ENCODE assay signal across 14 mouse cellular contexts in genomic region chr2:160915821-160916610, GRCm38 (mm10). TPM values are rescaled to one million over a fixed set of nuclear protein-coding genes. Genes with fewer than 3 reads are reported as not detected.
DNase-seq lines count a peak whose midpoint lies in the region; ATAC-seq and TF ChIP-seq lines count a peak whose summit lies in the region.
"Had no signal": no experiment of that assay in that cellular context is flagged by ENCODE, and none has a peak within 500 bp of the region (broad histone marks: within the 10 kb centered on the region; RNA-seq: fewer than 3 reads in every experiment).

No protein-coding gene starts in this region.

- no peak; the same call in 1 of the 2 replicates for ATAC-seq in lung, embryonic 14.5 days (ENCODE audit: insufficient read depth)
- no peak for ATAC-seq in embryonic facial prominence, embryonic 13.5 days (ENCODE audit: insufficient number of reproducible peaks, insufficient read depth, low FRiP score, low TSS enrichment, low read depth)
- peak; percentile 11; the same call in 1 of the 2 replicates for ATAC-seq in stomach, embryonic 15.5 days (ENCODE audit: insufficient read depth, low FRiP score, low read depth)
- ATAC-seq in megakaryocyte progenitor cell, adult 5-6 weeks (replicated peaks; ENCODE audit: poor library complexity), result no peak
- ATAC-seq: activated CD4-positive, CD25-positive, alpha-beta regulatory T cell, adult 4 months; hindbrain, embryonic 16.5 days had no signal

- no peaks in the 10 kb centered on the region for H3K9me3 ChIP-seq in lung, embryonic 14.5 days (ENCODE audit: low read depth, low read length)
- no peaks in the 10 kb centered on the region for H3K9me3 ChIP-seq in embryonic facial prominence, embryonic 13.5 days
- no peaks in the 10 kb centered on the region for H3K9me3 ChIP-seq in stomach, embryonic 15.5 days

- H3K36me3 ChIP-seq in lung, embryonic 14.5 days (ENCODE audit: insufficient read depth), result no peaks in the 10 kb centered on the region
- H3K36me3 ChIP-seq in embryonic facial prominence, embryonic 13.5 days, result no peaks in the 10 kb centered on the region
- H3K36me3 ChIP-seq in stomach, embryonic 15.5 days, result no peaks in the 10 kb centered on the region

- no peak for TF ChIP-seq CTCF in lung, embryonic 14.5 days (IDR thresholded peaks at IDR 0.05; ENCODE audit: low read depth)

- peak; percentile 57 for DNase-seq in lung, embryonic 14.5 days
- no peak for DNase-seq in lung, postnatal 36 days
- peak; percentile 43 for DNase-seq in cerebellum, adult 8-10 months
- DNase-seq in adrenal gland, postnatal 25 days, result no peak
- DNase-seq: heart, postnatal 14 days; kidney, postnatal 14 days; lung, adult 18-20 months; thymus, adult 2 months had no signal

- no peak overlapping the region for H3K4me3 ChIP-seq in lung, embryonic 14.5 days (ENCODE audit: low read depth, low read length)
- H3K4me3 ChIP-seq in embryonic facial prominence, embryonic 13.5 days, result no peak overlapping the region
- no peak overlapping the region for H3K4me3 ChIP-seq in stomach, embryonic 15.5 days (replicated peaks)
- H3K4me3 ChIP-seq: erythroblast, embryonic 14.5 days had no signal

- 0 out of 2 replicates have a peak, but pooled peaks cover 4% of the 10 kb centered on the region for H3K4me1 ChIP-seq in lung, embryonic 14.5 days (ENCODE audit: insufficient read depth)
- H3K4me1 ChIP-seq in embryonic facial prominence, embryonic 13.5 days, result peaks cover 51% of the 10 kb centered on the region
- peaks cover 9% of the 10 kb centered on the region; the same call in 1 of the 2 replicates for H3K4me1 ChIP-seq in stomach, embryonic 15.5 days

- H3K27me3 ChIP-seq in lung, embryonic 14.5 days (ENCODE audit: insufficient read depth, low read length), result peaks cover 18% of the 10 kb centered on the region
- H3K27me3 ChIP-seq in embryonic facial prominence, embryonic 13.5 days, result peaks cover 35% of the 10 kb centered on the region
- peaks cover 23% of the 10 kb centered on the region; the same call in 1 of the 2 replicates for H3K27me3 ChIP-seq in stomach, embryonic 15.5 days (replicated peaks)

- H3K4me2 ChIP-seq in lung, embryonic 14.5 days, result no peak overlapping the region
- no peak overlapping the region for H3K4me2 ChIP-seq in embryonic facial prominence, embryonic 13.5 days
- no peak overlapping the region for H3K4me2 ChIP-seq in stomach, embryonic 15.5 days

- peak overlapping the region; percentile 55 for H3K27ac ChIP-seq in lung, embryonic 14.5 days (ENCODE audit: low read depth)
- H3K27ac ChIP-seq in embryonic facial prominence, embryonic 13.5 days, result peak overlapping the region; percentile 60
- H3K27ac ChIP-seq in stomach, embryonic 15.5 days, result peak overlapping the region; percentile 52; the same call in 1 of the 2 replicates

- 44% methylated on average over 13 of the region's 13 CpGs for WGBS in lung, embryonic 14.5 days
- WGBS in embryonic facial prominence, embryonic 13.5 days, result 70% methylated on average over 13 of the region's 13 CpGs
- 54% methylated on average over 13 of the region's 13 CpGs for WGBS in stomach, embryonic 15.5 days

- H3K9ac ChIP-seq in lung, embryonic 14.5 days, result no peak overlapping the region
- H3K9ac ChIP-seq in embryonic facial prominence, embryonic 13.5 days, result no peak overlapping the region
- no peak overlapping the region for H3K9ac ChIP-seq in stomach, embryonic 15.5 days

RNA-seq across cellular contexts. Expression of gene Emilin3, which starts 3.9 kb away (rescaled TPM):
- polyA plus RNA-seq in lung, embryonic 14.5 days (2014; fragmentation: Nextera tagmentation; extraction: Ambion mirVana), result 10.6 and 14.0 TPM in 2 replicates
- 25.0 and 27.0 TPM in 2 replicates for polyA plus RNA-seq in embryonic facial prominence, embryonic 13.5 days (2015; fragmentation: Nextera tagmentation; extraction: Ambion mirVana)
- 28.0 and 34.6 TPM in 2 replicates for polyA plus RNA-seq in stomach, embryonic 15.5 days (2015; fragmentation: Nextera tagmentation; extraction: Ambion mirVana)
- total RNA-seq in megakaryocyte progenitor cell, adult 5-6 weeks (2015), result not detected in 2 replicates
- not detected in 2 replicates for total RNA-seq in megakaryocyte progenitor cell, adult 5-6 weeks (2017)
- not detected in 2 replicates for total RNA-seq in adrenal gland, postnatal 25 days (2021)
- polyA plus RNA-seq: activated CD4-positive, CD25-positive, alpha-beta regulatory T cell, adult 4 months; erythroblast, embryonic 14.5 days had no signal

RNA-seq across cellular contexts. Expression of gene Lpin3, which starts 35.5 kb away (rescaled TPM):
- 1.5 and 2.5 TPM in 2 replicates for polyA plus RNA-seq in lung, embryonic 14.5 days (2014; fragmentation: Nextera tagmentation; extraction: Ambion mirVana)
- 2.1 and 2.4 TPM in 2 replicates for polyA plus RNA-seq in embryonic facial prominence, embryonic 13.5 days (2015; fragmentation: Nextera tagmentation; extraction: Ambion mirVana)
- 8.2 and 9.3 TPM in 2 replicates for polyA plus RNA-seq in stomach, embryonic 15.5 days (2015; fragmentation: Nextera tagmentation; extraction: Ambion mirVana)
- total RNA-seq in megakaryocyte progenitor cell, adult 5-6 weeks (2015), result not detected in 2 replicates
- not detected in 2 replicates for total RNA-seq in megakaryocyte progenitor cell, adult 5-6 weeks (2017)
- 55.3 and 91.2 TPM in 2 replicates for total RNA-seq in adrenal gland, postnatal 25 days (2021)
- polyA plus RNA-seq: erythroblast, embryonic 14.5 days had no signal

RNA-seq across cellular contexts. Expression of gene Zhx3, which starts 43.2 kb away (rescaled TPM):
- 12.0 and 13.0 TPM in 2 replicates for polyA plus RNA-seq in lung, embryonic 14.5 days (2014; fragmentation: Nextera tagmentation; extraction: Ambion mirVana)
- 12.6 and 12.7 TPM in 2 replicates for polyA plus RNA-seq in embryonic facial prominence, embryonic 13.5 days (2015; fragmentation: Nextera tagmentation; extraction: Ambion mirVana)
- 8.9 and 10.8 TPM in 2 replicates for polyA plus RNA-seq in stomach, embryonic 15.5 days (2015; fragmentation: Nextera tagmentation; extraction: Ambion mirVana)
- 5.9 and 7.3 TPM in 2 replicates for total RNA-seq in megakaryocyte progenitor cell, adult 5-6 weeks (2015)
- total RNA-seq in megakaryocyte progenitor cell, adult 5-6 weeks (2017), result 3.1 and 8.3 TPM in 2 replicates
- total RNA-seq in adrenal gland, postnatal 25 days (2021), result 85.1 and 147 TPM in 2 replicates

Comparison
In these comparisons a context has a peak if more than half of its experiments do, and no peak if none do; other contexts are left out.
1. DNase-seq: peak in lung, embryonic 14.5 days (single experiment) and cerebellum, adult 8-10 months (single experiment); none in lung, postnatal 36 days (single experiment) and adrenal gland, postnatal 25 days (single experiment).
2. Peak in every context shown above with its lines, with median percentiles within 50 percentile points of each other: H3K27ac ChIP-seq.